Mouse (Mus musculus): ENCODE measurements at regions not wholly inside any gene's neighbourhood (a gene's known extent, or its start where the extent isn't known, plus 50 kb on each side); places are given as distances from the start of the nearest gene placed in this dataset.

GRCm38 (mm10) chr7:130007993-130008583 lies 416.4 kb downstream of the Wdr11 start:
- Histone ChIP-seq H3K4me2 (ENCODE audit: low read length) (no peak overlapping the region), H3K4me1 (ENCODE audit: control insufficient read depth, insufficient read depth, low read depth, low read length) (no peaks in the 10 kb centered on the region; the same call in 1 of the 2 replicates), H3K27me3 (replicated peaks; ENCODE audit: control insufficient read depth, insufficient read depth, low read length) (no peaks in the 10 kb centered on the region), H3K9ac (ENCODE audit: low read depth, low read length) (no peak overlapping the region), H3K36me3 (ENCODE audit: control insufficient read depth, insufficient read depth, low read length) (no peaks in the 10 kb centered on the region), H3K9me3 (ENCODE audit: control insufficient read depth, low read length) (no peaks in the 10 kb centered on the region), H3K27ac (ENCODE audit: low read depth, low read length) (no peak overlapping the region), H3K4me3 (ENCODE audit: low read length) (no peak overlapping the region)
- ATAC-seq: no peak
- WGBS: 44% methylated on average over 6 of the region's 6 CpGs

- WGBS: 56% methylated on average over 12 of the region's 12 CpGs
- Histone ChIP-seq H3K27ac (ENCODE audit: low read depth, low read length) (no peak overlapping the region), H3K4me3 (ENCODE audit: low read length) (no peak overlapping the region), H3K36me3 (ENCODE audit: control insufficient read depth, insufficient read depth, low read length) (no peaks in the 10 kb centered on the region), H3K4me1 (ENCODE audit: control insufficient read depth, insufficient read depth, low read depth, low read length) (no peaks in the 10 kb centered on the region; the same call in 1 of the 2 replicates), H3K4me2 (ENCODE audit: low read length) (no peak overlapping the region), H3K27me3 (replicated peaks; ENCODE audit: control insufficient read depth, insufficient read depth, low read length) (no peaks in the 10 kb centered on the region), H3K9me3 (ENCODE audit: control insufficient read depth, low read length) (no peaks in the 10 kb centered on the region), H3K9ac (ENCODE audit: low read depth, low read length) (no peak overlapping the region)
- no peak for ATAC-seq
Observed at GRCm38 (mm10) chr7:130008591-130009418, 417.1 kb downstream of the Wdr11 start.

GRCm38 (mm10) chr7:130012067-130012466 lies 420.4 kb downstream of the Wdr11 start:
- Histone ChIP-seq H3K36me3 (ENCODE audit: control insufficient read depth, insufficient read depth, low read length) (no peaks in the 10 kb centered on the region), H3K9me3 (ENCODE audit: control insufficient read depth, low read length) (no peaks in the 10 kb centered on the region), H3K4me3 (ENCODE audit: low read length) (no peak overlapping the region), H3K27ac (ENCODE audit: low read depth, low read length) (no peak overlapping the region), H3K27me3 (replicated peaks; ENCODE audit: control insufficient read depth, insufficient read depth, low read length) (no peaks in the 10 kb centered on the region), H3K9ac (ENCODE audit: low read depth, low read length) (no peak overlapping the region), H3K4me1 (ENCODE audit: control insufficient read depth, insufficient read depth, low read depth, low read length) (no peaks in the 10 kb centered on the region), H3K4me2 (ENCODE audit: low read length) (no peak overlapping the region)
- no peak for ATAC-seq
- WGBS: 77% methylated on average over 8 of the region's 8 CpGs

- ATAC-seq: no peak
- no peaks in the 10 kb centered on the region for H3K36me3 ChIP-seq (ENCODE audit: control insufficient read depth, insufficient read depth, low read length)
- H3K4me3 ChIP-seq (ENCODE audit: low read length): no peak overlapping the region
- H3K9me3 ChIP-seq (ENCODE audit: control insufficient read depth, low read length): no peaks in the 10 kb centered on the region
- H3K27ac ChIP-seq (ENCODE audit: low read depth, low read length): no peak overlapping the region
- no peaks in the 10 kb centered on the region for H3K27me3 ChIP-seq (replicated peaks; ENCODE audit: control insufficient read depth, insufficient read depth, low read length)
- no peak overlapping the region for H3K9ac ChIP-seq (ENCODE audit: low read depth, low read length)
- WGBS: 85% methylated on average over 6 of the region's 6 CpGs
- H3K4me2 ChIP-seq (ENCODE audit: low read length): no peak overlapping the region
- H3K4me1 ChIP-seq (ENCODE audit: control insufficient read depth, insufficient read depth, low read depth, low read length): no peaks in the 10 kb centered on the region
Observed at GRCm38 (mm10) chr7:130013109-130013508, 421.4 kb downstream of the Wdr11 start.

GRCm38 (mm10) chr7:130014609-130015008 lies 422.9 kb downstream of the Wdr11 start:
- Histone ChIP-seq H3K4me2 (ENCODE audit: low read length) (no peak overlapping the region), H3K4me3 (ENCODE audit: low read length) (no peak overlapping the region), H3K27me3 (replicated peaks; ENCODE audit: control insufficient read depth, insufficient read depth, low read length) (no peaks in the 10 kb centered on the region), H3K9ac (ENCODE audit: low read depth, low read length) (no peak overlapping the region), H3K36me3 (ENCODE audit: control insufficient read depth, insufficient read depth, low read length) (no peaks in the 10 kb centered on the region), H3K9me3 (ENCODE audit: control insufficient read depth, low read length) (no peaks in the 10 kb centered on the region), H3K4me1 (ENCODE audit: control insufficient read depth, insufficient read depth, low read depth, low read length) (no peaks in the 10 kb centered on the region), H3K27ac (ENCODE audit: low read depth, low read length) (no peak overlapping the region)
- ATAC-seq: no peak
- WGBS: 67% methylated on average over 10 of the region's 10 CpGs

- H3K27me3 ChIP-seq (replicated peaks; ENCODE audit: control insufficient read depth, insufficient read depth, low read length): no peaks in the 10 kb centered on the region
- no peak for ATAC-seq
Observed at GRCm38 (mm10) chr7:130015375-130016014, 423.8 kb downstream of the Wdr11 start.

GRCm38 (mm10) chr7:130016015-130016874 lies 424.6 kb downstream of the Wdr11 start:
- Histone ChIP-seq H3K4me3 (ENCODE audit: low read length) (no peak overlapping the region), H3K36me3 (ENCODE audit: control insufficient read depth, insufficient read depth, low read length) (no peaks in the 10 kb centered on the region), H3K27ac (ENCODE audit: low read depth, low read length) (no peak overlapping the region), H3K9me3 (ENCODE audit: control insufficient read depth, low read length) (no peaks in the 10 kb centered on the region), H3K4me2 (ENCODE audit: low read length) (no peak overlapping the region), H3K4me1 (ENCODE audit: control insufficient read depth, insufficient read depth, low read depth, low read length) (no peaks in the 10 kb centered on the region), H3K9ac (ENCODE audit: low read depth, low read length) (no peak overlapping the region), H3K27me3 (replicated peaks; ENCODE audit: control insufficient read depth, insufficient read depth, low read length) (no peaks in the 10 kb centered on the region)
- ATAC-seq: no peak
- WGBS: 79% methylated on average over 17 of the region's 17 CpGs

More at GRCm38 (mm10) chr7:130015375-130016014, 423.8 kb downstream of the Wdr11 start:
- Histone ChIP-seq H3K36me3 (ENCODE audit: control insufficient read depth, insufficient read depth, low read length) (no peaks in the 10 kb centered on the region), H3K9me3 (ENCODE audit: control insufficient read depth, low read length) (no peaks in the 10 kb centered on the region), H3K27ac (ENCODE audit: low read depth, low read length) (no peak overlapping the region), H3K9ac (ENCODE audit: low read depth, low read length) (no peak overlapping the region), H3K4me1 (ENCODE audit: control insufficient read depth, insufficient read depth, low read depth, low read length) (no peaks in the 10 kb centered on the region), H3K4me3 (ENCODE audit: low read length) (no peak overlapping the region), H3K4me2 (ENCODE audit: low read length) (no peak overlapping the region)
- WGBS: 87% methylated on average over 5 of the region's 5 CpGs

GRCm38 (mm10) chr7:130018891-130019290 lies 427.2 kb downstream of the Wdr11 start:
- H3K9ac ChIP-seq (ENCODE audit: low read depth, low read length): no peak overlapping the region
- no peaks in the 10 kb centered on the region for H3K27me3 ChIP-seq (replicated peaks; ENCODE audit: control insufficient read depth, insufficient read depth, low read length)
- H3K27ac ChIP-seq (ENCODE audit: low read depth, low read length): no peak overlapping the region
- no peaks in the 10 kb centered on the region for H3K9me3 ChIP-seq (ENCODE audit: control insufficient read depth, low read length)
- H3K4me1 ChIP-seq (ENCODE audit: control insufficient read depth, insufficient read depth, low read depth, low read length): no peaks in the 10 kb centered on the region
- no peak overlapping the region for H3K4me3 ChIP-seq (ENCODE audit: low read length)
- no peak overlapping the region for H3K4me2 ChIP-seq (ENCODE audit: low read length)
- no peak for ATAC-seq
- no peaks in the 10 kb centered on the region for H3K36me3 ChIP-seq (ENCODE audit: control insufficient read depth, insufficient read depth, low read length)
- WGBS: 53% methylated on average over 4 of the region's 4 CpGs

Data from hindbrain, embryonic 16.5 days (tissue).